Mouse (Mus musculus) heart, embryonic 16.5 days (tissue): ENCODE data around the gene Htr1f. TPM values are rescaled to one million over a fixed set of nuclear protein-coding genes. Genes with fewer than 3 reads are reported as not detected.

Experiments
- ATAC-seq: fragments of 200-750 bp; cut with Nextera tagmentation; replicated peaks from 2 replicates; pipeline ENCODE4 v1.8.0; 2017; ENCODE audit warnings: moderate number of reproducible peaks; ENCODE audit not compliant: insufficient read depth, low FRiP score; ENCODE audit errors: extremely low read depth
- H3K27ac ChIP-seq: fragments of 300-500 bp; sonication (generic); 2 replicates; pipeline ENCODE4 v1.5.1; 2014; ENCODE audit warnings: mild to moderate bottlenecking, low read length, control low read depth, moderate library complexity
- H3K27me3 ChIP-seq: fragments of 300-500 bp; sonication (generic); 2 replicates; pipeline ENCODE4 v1.6.1; 2014; ENCODE audit warnings: low read length, mixed read lengths; ENCODE audit not compliant: control insufficient read depth, insufficient read depth
- H3K36me3 ChIP-seq: fragments of 300-500 bp; sonication (generic); 2 replicates; pipeline ENCODE4 v1.6.1; 2014; ENCODE audit not compliant: control insufficient read depth, insufficient read depth
- H3K4me1 ChIP-seq: fragments of 300-500 bp; sonication (generic); 2 replicates; pipeline ENCODE4 v1.6.1; 2014; ENCODE audit warnings: low read length, mixed read lengths; ENCODE audit not compliant: control insufficient read depth, insufficient read depth
- H3K4me2 ChIP-seq: fragments of 300-500 bp; sonication (generic); 2 replicates; pipeline ENCODE4 v1.6.1; 2014; ENCODE audit warnings: low read depth, mild to moderate bottlenecking, control low read depth, low read length
- H3K4me3 ChIP-seq: fragments of 300-500 bp; sonication (generic); 2 replicates; pipeline ENCODE4 v1.5.1; 2014; ENCODE audit warnings: mild to moderate bottlenecking, control low read depth, low read length
- H3K9ac ChIP-seq: fragments of 300-500 bp; sonication (generic); 2 replicates; pipeline ENCODE4 v1.6.1; 2014; ENCODE audit warnings: low read length, control low read depth
- H3K9me3 ChIP-seq: fragments of 300-500 bp; sonication (generic); replicated peaks from 2 replicates; pipeline ENCODE4 v1.6.1; 2016; ENCODE audit warnings: low read length; ENCODE audit not compliant: control insufficient read depth
- WGBS: fragments of 180-500 bp; shearing (Covaris S2); extraction: QIAGEN DNeasy Blood & Tissue Kit; methylation state at CpG from one replicate; pipeline ENCODE4 v1.1.7; 2014; 5-methylcytosine and 5-hydroxymethylcytosine counted together
- polyA plus RNA-seq: library from polyadenylated mRNA; unstranded; fragments of >200 nt; fragmentation: Nextera tagmentation; extraction: Ambion mirVana; gene quantifications from 2 replicates; pipeline ENCODE4 v1.2.1, GENCODE M21; 2015

Gene Htr1f
- polyA plus RNA-seq, 1 experiment from 2014 or later = not detected

GRCm38 (mm10) chr16:64987564-64987963 lies 118.1 kb downstream of the Htr1f start:
- H3K36me3 ChIP-seq = no peaks in the 10 kb centered on the region
- no peak overlapping the region for H3K9ac ChIP-seq
- no peak overlapping the region for H3K27ac ChIP-seq
- H3K27me3 ChIP-seq = no peaks in the 10 kb centered on the region
- WGBS = 88% methylated on average over 6 of the region's 6 CpGs
- no peak overlapping the region for H3K4me3 ChIP-seq
- no peaks in the 10 kb centered on the region for H3K4me1 ChIP-seq
- no peaks in the 10 kb centered on the region for H3K9me3 ChIP-seq
- no peak overlapping the region for H3K4me2 ChIP-seq
- ATAC-seq = no peak

GRCm38 (mm10) chr16:64987049-64987448 lies 118.6 kb downstream of the Htr1f start:
- no peak overlapping the region for H3K27ac ChIP-seq
- H3K4me3 ChIP-seq = no peak overlapping the region
- WGBS = 46% methylated on average over 2 of the region's 2 CpGs
- no peaks in the 10 kb centered on the region for H3K36me3 ChIP-seq
- no peaks in the 10 kb centered on the region for H3K9me3 ChIP-seq
- no peaks in the 10 kb centered on the region for H3K4me1 ChIP-seq
- no peaks in the 10 kb centered on the region for H3K27me3 ChIP-seq
- H3K4me2 ChIP-seq = no peak overlapping the region
- ATAC-seq = no peak
- no peak overlapping the region for H3K9ac ChIP-seq

- no peak overlapping the region for H3K4me2 ChIP-seq
- no peak overlapping the region for H3K27ac ChIP-seq
- H3K4me3 ChIP-seq = no peak overlapping the region
- ATAC-seq = no peak
- H3K27me3 ChIP-seq = no peaks in the 10 kb centered on the region
- 80% methylated on average over 5 of the region's 5 CpGs for WGBS
- no peaks in the 10 kb centered on the region for H3K4me1 ChIP-seq
- 0 out of 2 replicates have a peak, but pooled peaks cover 2% of the 10 kb centered on the region for H3K9me3 ChIP-seq
- H3K9ac ChIP-seq = no peak overlapping the region
- no peaks in the 10 kb centered on the region for H3K36me3 ChIP-seq
Measured at GRCm38 (mm10) chr16:64974636-64975035, 131.0 kb downstream of the Htr1f start.

DNA sequence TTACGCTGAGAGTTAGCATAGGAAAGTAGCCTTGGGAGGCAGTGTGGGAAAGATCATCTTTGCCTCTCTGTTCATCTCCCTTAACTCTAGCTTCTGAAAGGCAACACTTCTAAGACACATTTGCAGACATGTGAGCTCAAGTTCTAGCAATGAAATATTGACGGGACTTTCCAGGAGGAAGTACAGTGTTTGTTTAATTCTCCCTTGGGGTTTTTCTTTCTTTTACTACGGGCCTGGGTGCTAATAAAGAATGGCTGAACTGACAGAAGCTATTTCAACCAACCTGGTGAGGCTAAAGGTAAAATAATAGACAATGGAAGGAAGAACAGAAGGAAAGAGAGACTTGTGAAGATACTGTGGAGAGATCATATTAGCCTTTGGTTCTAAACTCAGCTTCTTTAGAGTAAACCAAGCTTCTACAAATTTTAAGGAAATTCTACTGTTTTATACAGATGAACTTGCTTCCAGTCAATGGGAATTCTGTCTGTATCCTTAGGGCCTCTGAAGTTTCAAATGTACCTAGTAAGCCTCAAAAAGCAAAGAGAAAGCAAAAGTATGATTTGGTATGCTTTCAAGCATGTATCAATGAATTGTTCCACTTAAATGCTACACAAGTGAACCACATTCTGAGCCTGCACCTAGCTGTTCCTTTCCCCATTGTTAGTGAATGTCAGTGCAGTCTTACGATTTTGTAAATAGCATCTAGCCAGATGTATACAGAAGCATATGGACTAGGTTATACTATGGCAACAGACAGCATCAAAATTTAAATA lies 131.9 kb downstream of the Htr1f start:
- no peaks in the 10 kb centered on the region for H3K4me1 ChIP-seq
- no peaks in the 10 kb centered on the region for H3K36me3 ChIP-seq
- no peak overlapping the region for H3K9ac ChIP-seq
- H3K27me3 ChIP-seq = no peaks in the 10 kb centered on the region
- H3K4me2 ChIP-seq = no peak overlapping the region
- 59% methylated on average over 4 of the region's 4 CpGs for WGBS
- no peak for ATAC-seq
- no peak overlapping the region for H3K4me3 ChIP-seq
- H3K27ac ChIP-seq = no peak overlapping the region
- 0 out of 2 replicates have a peak, but pooled peaks cover 2% of the 10 kb centered on the region for H3K9me3 ChIP-seq

DNA sequence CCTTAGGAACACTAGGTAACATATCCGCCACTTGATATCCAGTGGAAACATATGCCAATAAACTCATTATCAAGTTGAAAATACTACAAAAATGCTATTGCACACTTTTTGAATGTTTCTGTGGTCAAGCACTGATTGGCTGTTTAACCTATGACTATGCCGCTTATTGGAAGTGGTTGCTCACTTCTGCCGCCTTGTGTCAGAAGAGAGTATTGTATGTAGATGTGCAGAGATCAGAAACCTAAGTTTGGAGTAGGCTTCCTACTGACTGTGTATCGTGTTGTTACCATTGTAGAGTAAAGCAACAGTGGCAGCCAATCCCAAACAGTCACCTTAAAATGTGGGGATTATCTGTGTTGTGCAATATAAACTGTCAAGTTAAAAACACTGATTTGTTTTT lies 144.0 kb downstream of the Htr1f start:
- no peaks in the 10 kb centered on the region for H3K4me1 ChIP-seq
- H3K4me2 ChIP-seq = no peak overlapping the region
- H3K9ac ChIP-seq = no peak overlapping the region
- no peak overlapping the region for H3K4me3 ChIP-seq
- no peak overlapping the region for H3K27ac ChIP-seq
- H3K36me3 ChIP-seq = no peaks in the 10 kb centered on the region
- 87% methylated on average over 4 of the region's 4 CpGs for WGBS
- no peak for ATAC-seq
- no peaks in the 10 kb centered on the region for H3K9me3 ChIP-seq
- no peaks in the 10 kb centered on the region for H3K27me3 ChIP-seq

- Histone ChIP-seq H3K36me3 (no peaks in the 10 kb centered on the region), H3K4me3 (no peak overlapping the region), H3K27ac (no peak overlapping the region), H3K27me3 (no peaks in the 10 kb centered on the region), H3K4me2 (no peak overlapping the region), H3K9ac (no peak overlapping the region), H3K4me1 (no peaks in the 10 kb centered on the region), H3K9me3 (no peaks in the 10 kb centered on the region)
- 74% methylated on average over 5 of the region's 5 CpGs for WGBS
- no peak for ATAC-seq
Measured at GRCm38 (mm10) chr16:64941646-64942195, 163.9 kb downstream of the Htr1f start.

DNA sequence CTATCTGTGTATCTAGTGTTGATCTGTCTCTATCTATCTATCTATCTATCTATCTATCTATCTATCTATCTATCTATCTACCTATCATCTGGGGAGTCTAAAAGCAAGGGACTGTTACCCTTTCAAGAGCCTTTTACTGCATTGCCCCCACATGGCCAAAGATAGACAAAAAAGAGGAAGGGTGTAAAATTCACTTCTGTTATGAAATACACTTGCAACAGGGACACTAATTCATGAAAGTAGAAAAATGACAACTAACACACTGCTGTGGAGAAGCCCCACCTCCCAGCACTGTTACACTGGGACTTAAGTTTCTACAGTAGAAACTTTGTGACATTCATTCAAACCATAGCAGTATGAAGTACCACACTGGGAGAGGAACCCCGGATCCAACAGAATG lies 170.9 kb downstream of the Htr1f start:
- no peaks in the 10 kb centered on the region for H3K27me3 ChIP-seq
- ATAC-seq = no peak

GRCm38 (mm10) chr16:64934011-64934410 lies 171.6 kb downstream of the Htr1f start:
- no peak for ATAC-seq

More for the DNA sequence above, 170.9 kb downstream of the Htr1f start:
- no peak overlapping the region for H3K4me2 ChIP-seq
- no peaks in the 10 kb centered on the region for H3K4me1 ChIP-seq
- no peaks in the 10 kb centered on the region for H3K9me3 ChIP-seq
- no peak overlapping the region for H3K4me3 ChIP-seq
- H3K36me3 ChIP-seq = no peaks in the 10 kb centered on the region
- WGBS = 95% methylated on average over 1 of the region's 1 CpGs
- H3K9ac ChIP-seq = no peak overlapping the region
- H3K27ac ChIP-seq = no peak overlapping the region

DNA sequence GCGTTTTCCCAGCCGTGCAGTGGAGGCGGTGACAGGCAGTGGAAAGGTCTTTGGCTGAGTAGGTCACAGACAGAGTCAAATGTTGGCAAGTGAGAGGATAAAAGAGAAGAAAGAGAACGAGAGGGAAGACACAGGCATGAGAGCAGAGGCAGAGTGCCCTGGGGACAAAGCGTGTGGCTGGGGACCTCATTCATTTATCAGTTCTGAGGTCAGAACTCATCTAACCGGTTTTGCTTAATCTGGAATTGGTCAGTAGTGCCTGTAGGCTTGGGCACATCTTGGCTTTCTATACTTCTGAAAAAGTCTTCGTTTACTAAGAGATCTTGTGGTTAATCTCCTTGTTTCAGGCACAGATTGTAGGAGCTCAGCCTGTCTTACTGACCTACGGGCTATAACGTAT lies 182.2 kb downstream of the Htr1f start:
- no peaks in the 10 kb centered on the region for H3K4me1 ChIP-seq
- H3K27me3 ChIP-seq = no peaks in the 10 kb centered on the region
- no peak overlapping the region for H3K4me2 ChIP-seq
- 37% methylated on average over 9 of the region's 9 CpGs for WGBS
- H3K4me3 ChIP-seq = no peak overlapping the region
- H3K27ac ChIP-seq = no peak overlapping the region
- no peaks in the 10 kb centered on the region for H3K9me3 ChIP-seq
- no peaks in the 10 kb centered on the region for H3K36me3 ChIP-seq
- no peak overlapping the region for H3K9ac ChIP-seq
- no peak for ATAC-seq

More at GRCm38 (mm10) chr16:64934011-64934410, 171.6 kb downstream of the Htr1f start:
- Histone ChIP-seq H3K27me3 (no peaks in the 10 kb centered on the region), H3K36me3 (no peaks in the 10 kb centered on the region), H3K4me3 (no peak overlapping the region), H3K9ac (no peak overlapping the region), H3K4me2 (no peak overlapping the region), H3K27ac (no peak overlapping the region), H3K9me3 (no peaks in the 10 kb centered on the region), H3K4me1 (no peaks in the 10 kb centered on the region)
- WGBS = 53% methylated on average over 1 of the region's 1 CpGs
